Mouse (Mus musculus) urinary bladder, adult 2 months (tissue): ENCODE results near the gene Hsd17b3. TPM values are rescaled to one million over a fixed set of nuclear protein-coding genes. Genes with fewer than 3 reads are reported as not detected.

Source experiments
- DNase-seq: peaks from one replicate; pipeline ENCODE4 v3.0.0; 2022; ENCODE audit warnings: low spot score
- polyA plus RNA-seq: library from polyadenylated mRNA; depleted of rRNA; stranded (reverse); fragments of >200 nt; gene quantifications from 2 replicates; pipeline ENCODE4 v1.2.3, GENCODE M21; 2012; rRNA removed

The Hsd17b3 gene
- not detected in 2 replicates for polyA plus RNA-seq

DNA sequence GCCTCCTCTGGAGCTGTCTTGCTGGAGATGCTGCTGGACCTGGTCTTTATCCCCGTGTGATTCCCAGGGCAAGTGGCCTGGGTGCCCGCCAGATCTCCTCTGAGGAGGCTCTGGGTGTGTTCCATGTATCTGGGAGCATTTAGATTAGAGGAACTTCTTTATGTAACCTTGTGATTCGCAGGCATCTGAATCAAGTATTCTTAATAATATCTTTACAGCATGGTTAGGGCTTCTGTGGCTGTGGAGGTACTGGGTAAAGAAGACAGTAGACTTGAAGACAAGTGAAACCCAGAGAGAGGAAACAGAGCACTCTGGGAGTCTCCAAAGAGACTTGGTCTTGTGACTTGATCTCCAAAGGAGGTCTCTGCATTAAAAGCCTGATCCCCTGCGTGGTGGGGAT lies at the start of gene Hsd17b3:
Gene Hsd17b3, minus strand, starts transcription at position 101 of the 400 bp plus-strand sequence.
- DNase-seq: no peak

GRCm38 (mm10) chr13:64129616-64130375 lies 40.8 kb upstream of the Hsd17b3 start:
- peak; percentile 30 for DNase-seq

DNA sequence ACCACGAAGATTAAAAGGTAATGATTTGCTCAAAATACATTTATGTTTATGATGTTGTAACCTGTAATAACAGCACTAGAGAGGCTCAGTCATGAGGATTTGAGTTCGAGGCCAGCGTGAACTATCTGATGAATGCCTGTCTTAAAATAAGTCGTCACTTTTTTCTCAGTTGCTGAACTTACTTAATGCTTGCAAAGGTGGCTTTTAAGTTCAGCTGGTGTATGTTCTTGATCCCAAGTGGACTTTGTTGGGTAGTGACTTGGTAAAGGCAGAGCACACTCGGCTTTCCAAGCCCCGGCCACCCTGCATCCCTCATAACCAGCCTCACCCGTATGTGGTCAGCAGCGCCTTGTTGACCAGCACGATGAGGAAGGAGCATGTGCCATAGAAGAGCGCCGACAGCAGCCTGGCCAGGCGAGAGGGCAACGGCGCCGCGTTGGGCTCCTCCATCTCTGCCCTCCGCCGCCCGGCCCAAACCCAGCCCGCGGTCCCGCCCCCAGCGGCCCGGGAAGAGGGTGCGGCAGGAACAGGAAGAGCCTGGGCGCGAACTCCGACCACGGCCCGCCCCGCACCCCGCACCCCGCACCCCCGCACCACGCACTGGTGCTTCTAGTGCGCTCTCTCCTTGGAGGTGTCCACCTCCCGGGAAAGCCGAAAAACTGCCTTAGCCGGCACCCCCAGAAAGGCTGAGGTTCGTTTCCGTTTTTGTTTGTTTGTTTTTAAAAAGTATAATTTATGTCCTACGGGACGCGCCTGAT lies 40.0 kb upstream of the Hsd17b3 start, which contains the start of gene Slc35d2:
Gene Slc35d2, minus strand, starts transcription at position 511 of the 758 bp plus-strand sequence.
- peak; percentile 69 for DNase-seq

DNA sequence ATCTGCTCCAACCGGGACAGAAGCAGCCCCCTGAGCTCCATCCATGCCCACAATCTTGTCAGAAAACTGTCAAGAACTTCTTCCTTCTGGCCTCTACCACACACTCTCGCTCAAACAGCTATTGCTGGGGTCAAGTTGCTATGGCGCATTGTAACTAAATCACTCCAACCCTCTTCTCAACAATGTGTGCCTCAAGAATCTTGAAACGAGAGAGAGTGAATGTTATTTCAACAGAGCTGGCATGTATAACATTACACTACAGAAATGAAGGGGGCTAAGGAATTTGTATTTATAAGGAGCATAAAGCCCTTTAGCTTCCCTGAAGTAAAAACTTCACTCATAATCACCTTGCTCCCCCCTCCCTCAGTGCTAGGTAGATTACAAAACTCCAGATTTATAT lies 37.3 kb upstream of the Hsd17b3 start:
- no peak for DNase-seq

DNA sequence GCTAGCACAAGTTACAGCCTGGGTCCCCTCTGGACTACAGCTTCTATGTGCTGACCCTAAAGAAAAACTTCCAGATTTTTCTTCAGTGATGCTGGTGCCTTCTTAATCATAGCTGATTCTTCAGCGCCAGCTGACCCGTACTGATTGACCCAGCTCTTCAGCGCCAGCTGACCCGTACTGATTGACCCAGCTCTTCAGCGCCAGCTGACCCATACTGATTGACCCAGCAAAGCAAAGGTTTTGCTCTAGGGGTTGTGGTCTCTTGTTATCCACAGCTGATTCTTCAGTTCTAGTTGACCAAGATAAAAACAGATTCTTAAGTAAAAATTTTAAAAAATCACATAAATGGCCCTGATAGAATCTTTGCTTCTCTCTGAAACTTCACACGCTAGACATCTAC lies 35.9 kb upstream of the Hsd17b3 start:
- no peak for DNase-seq

DNA sequence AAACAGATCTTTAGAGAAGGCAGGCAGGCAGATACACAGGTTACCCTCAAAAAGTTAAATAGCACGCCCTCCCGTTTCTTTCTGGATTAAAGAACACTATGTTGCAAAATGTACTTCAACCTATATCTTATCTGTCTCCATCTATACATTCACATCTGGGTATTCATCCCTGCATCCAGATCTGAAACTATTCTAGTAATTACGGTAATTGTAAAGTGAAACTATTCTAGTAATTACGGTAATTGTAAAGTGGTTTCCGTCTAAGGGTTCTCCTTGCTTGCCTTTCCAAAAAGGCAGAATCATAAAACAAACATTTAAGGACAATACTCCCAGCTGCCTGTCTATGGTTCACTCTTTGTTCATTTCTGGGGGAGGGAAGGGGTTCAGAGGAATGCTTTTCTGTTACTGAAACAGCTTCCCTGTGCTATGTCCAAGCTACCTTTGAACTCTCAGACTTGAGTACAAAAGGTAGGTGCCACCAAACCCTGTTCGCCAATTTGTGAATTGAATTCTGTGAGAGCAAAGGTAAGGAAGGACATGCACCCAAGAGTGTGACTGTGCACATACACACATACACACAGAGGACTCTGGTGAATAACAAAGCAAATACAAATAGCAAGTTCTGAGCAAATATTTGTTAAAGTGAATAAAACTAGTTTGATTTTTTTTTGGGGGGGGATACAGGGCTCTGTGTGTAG lies 34.6 kb upstream of the Hsd17b3 start:
- no peak for DNase-seq

- DNase-seq: no peak
Observed at GRCm38 (mm10) chr13:64120760-64121159, 31.7 kb upstream of the Hsd17b3 start.

DNA sequence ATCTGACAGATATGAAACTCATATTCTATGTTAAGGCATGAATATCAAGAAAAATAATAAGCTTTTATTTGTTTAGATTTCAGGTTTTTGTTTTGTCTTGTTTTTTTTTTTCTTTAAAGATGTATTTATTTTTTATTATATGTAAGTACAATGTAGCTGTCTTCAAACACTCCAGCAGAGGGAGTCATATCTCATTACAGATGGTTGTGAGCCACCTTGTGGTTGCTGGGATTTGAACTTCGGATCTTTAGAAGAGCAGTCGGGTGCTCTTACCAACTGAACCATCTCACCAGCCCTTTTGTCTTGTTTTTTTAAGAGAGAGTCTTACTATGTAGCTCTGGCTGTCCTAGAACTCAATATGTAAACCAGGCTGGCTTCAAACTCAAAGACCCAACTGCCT lies 28.4 kb upstream of the Hsd17b3 start:
- no peak for DNase-seq

- no peak for DNase-seq
Observed at GRCm38 (mm10) chr13:64110421-64110820, 21.4 kb upstream of the Hsd17b3 start.

- DNase-seq: no peak
Observed at GRCm38 (mm10) chr13:64108381-64108850, 19.4 kb upstream of the Hsd17b3 start.

DNA sequence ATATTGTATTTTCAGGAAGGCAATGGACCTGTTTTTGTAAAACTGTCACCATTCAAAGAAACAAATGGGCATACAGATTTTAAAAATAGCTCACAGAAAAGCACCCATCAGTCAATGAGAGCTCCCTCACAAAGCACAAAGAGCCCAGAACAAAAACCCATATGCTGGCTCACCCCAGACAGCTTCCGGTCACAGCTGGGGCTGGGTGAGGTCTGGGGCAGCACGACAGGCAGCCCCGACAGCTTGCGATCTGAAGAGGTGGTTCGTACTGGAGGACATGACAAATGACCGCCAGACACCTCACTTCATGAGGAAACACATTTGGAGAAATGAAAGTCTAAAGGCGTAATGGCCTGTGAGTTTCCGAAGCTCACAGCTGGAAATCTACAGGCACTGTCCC lies 18.5 kb upstream of the Hsd17b3 start:
- no peak for DNase-seq

DNA sequence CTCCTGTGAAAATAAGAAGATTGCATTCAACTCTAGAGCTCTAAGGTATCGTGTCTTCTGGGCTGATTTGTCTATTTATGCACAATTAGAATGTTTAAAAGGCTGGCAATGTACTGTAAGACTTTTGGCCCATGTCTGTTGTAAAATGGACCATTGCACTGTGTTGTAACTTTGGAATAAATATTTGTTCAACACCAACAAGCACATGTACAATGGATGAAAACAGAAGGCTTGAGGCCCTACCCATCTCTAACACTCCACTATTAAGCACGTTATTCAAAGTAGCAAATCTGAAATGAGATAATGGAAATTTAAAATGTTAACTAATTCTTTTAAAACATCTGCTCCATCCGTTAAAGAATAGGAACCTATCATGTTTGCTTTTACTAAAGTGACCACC lies 18.1 kb upstream of the Hsd17b3 start:
- no peak for DNase-seq

- DNase-seq: no peak
Observed at GRCm38 (mm10) chr13:64105690-64106089, 16.7 kb upstream of the Hsd17b3 start.

DNA sequence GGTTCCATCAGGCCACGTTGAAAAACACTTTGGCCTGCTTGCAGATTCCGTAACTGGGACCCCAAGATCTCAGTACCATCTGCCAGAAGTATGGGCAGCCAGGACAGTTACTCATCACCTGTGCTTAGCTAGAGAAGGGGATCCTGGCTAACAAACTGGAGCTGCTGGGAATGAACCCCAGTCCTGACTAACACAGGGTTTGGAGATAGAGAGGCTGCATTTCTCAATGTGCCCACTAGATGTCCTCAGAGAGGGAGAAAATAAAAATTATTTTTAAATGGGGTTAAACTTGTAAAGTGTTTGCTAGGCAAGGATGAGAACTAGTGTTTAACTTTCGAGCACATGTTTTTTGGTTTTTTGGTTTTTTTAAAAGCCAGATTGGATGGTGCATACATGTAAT lies 11.2 kb upstream of the Hsd17b3 start:
- no peak for DNase-seq

- no peak for DNase-seq
Observed at GRCm38 (mm10) chr13:64098992-64099391, 10.0 kb upstream of the Hsd17b3 start.

DNA sequence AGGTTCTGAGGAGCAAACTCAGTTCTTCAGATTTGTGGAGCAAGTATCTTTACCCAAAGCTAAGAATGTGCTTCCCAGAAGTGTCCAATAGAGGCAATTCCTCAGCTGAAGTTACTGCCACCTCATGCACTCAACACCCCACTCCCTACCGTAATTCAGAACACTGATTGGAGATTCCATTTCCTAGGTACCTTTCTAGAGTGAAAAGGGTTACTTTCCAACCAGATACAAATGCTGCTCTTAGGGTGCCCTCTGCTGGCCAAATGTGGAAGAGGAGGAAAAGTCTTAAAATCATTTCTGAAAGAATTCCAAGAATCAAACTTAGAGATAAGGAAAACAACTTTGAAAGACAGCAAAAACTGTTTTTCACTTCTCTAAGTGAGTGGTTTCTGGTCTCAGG lies 4.3 kb upstream of the Hsd17b3 start:
- peak; percentile 34 for DNase-seq

- no peak for DNase-seq
Observed at GRCm38 (mm10) chr13:64092752-64093151, 3.7 kb upstream of the Hsd17b3 start.

GRCm38 (mm10) chr13:64092141-64092540 lies 3.1 kb upstream of the Hsd17b3 start:
- DNase-seq: no peak

DNA sequence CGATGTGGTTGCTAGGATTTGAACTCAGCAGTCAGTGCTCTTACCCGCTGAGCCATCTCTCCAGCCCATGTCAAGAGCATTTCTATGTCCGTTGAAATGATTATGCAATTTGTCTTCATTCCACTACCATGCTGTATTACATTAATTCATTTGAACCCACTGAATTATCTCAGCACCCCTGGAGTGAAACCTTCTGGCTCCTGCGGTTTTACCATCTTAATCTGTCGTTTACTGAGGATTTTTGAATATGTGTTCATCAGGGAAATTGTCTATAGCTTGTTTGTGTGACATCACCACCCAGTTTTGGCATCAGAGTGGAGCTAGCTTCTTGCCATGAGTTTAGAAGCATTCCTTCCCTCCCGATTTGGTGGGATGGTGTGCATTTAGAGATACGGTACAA lies 2.0 kb upstream of the Hsd17b3 start:
- DNase-seq: no peak

DNA sequence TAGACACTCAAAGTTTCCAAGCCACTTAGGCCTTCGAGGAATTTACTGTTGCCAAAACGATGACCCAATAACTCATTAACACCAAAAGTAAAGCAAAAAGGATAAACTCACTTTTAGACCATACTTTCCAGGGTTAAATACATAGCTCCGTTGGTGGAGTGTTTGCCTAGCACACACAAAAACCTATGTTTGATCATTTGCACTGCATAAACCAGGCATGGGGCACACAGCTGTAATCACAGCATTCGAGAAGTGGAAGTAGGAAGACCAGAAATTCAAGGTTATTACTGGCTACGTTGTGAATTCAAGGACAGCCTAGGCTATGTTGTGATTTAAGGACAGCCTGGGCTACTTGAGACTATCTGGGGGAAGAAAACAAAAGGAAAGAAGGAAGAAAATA lies 1.2 kb upstream of the Hsd17b3 start:
- DNase-seq: no peak

- DNase-seq: no peak
Observed at GRCm38 (mm10) chr13:64088057-64088456, 973 bp downstream of the Hsd17b3 start.

GRCm38 (mm10) chr13:64086036-64086435 lies 3.0 kb downstream of the Hsd17b3 start:
- DNase-seq: no peak
